Mouse (Mus musculus): Measurements from ENCODE around the gene A430005L14Rik.

Gene A430005L14Rik

DNA sequence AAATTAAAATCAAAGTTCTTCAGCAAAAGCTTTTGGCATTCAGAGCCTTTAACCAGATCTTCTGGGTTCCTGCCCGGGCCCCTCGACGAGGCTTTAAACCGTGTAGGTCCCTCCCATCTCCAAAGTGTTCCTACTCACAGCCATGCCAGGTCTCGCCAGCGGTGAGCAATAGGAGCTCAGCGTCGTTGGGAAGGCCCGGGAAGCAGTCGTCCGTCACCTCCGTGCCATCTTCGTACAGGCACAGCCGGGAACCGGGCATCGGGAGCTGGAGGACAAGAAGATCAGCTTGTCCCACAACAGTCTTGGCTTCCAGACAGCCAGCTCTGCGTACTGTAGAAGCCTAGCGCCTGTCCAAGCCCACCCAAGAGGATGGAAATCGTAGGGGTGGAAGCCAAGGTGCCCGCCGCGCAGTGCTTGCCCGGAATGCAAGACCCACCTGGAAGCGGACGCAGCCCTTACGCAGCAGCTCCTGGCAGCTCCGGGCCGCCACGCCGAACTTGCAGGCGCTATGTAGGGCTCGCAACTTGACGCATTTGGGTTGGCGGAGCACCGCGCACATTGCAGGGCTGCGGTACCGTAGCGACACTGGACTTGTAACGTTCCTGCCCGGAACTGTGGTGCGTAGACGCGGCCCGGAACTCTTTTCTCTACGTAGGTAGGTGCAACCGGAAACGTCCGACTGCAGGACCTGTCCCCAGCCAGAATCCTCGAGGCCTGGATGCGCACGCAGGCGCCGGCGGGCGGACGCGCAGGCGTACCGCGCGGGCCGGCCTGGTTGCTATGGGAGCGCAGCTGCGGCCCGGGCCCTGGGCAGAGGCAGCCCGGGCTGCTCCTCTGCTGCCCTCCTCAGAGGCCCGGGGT is 17.6 kb downstream of the A430005L14Rik start, which contains the start of the genes Dffb and Cep104:
Gene Dffb, minus strand, starts transcription at position 696 of the 861 bp plus-strand sequence.
Gene Cep104, plus strand, starts transcription at position 764 of the 861 bp plus-strand sequence.
- peak; percentile 96 for DNase-seq

GRCm38 (mm10) chr4:153975292-153975662 is 18.2 kb downstream of the A430005L14Rik start:
- no peak for DNase-seq

GRCm38 (mm10) chr4:153975768-153976167 is 18.7 kb downstream of the A430005L14Rik start:
- no peak for DNase-seq

DNA sequence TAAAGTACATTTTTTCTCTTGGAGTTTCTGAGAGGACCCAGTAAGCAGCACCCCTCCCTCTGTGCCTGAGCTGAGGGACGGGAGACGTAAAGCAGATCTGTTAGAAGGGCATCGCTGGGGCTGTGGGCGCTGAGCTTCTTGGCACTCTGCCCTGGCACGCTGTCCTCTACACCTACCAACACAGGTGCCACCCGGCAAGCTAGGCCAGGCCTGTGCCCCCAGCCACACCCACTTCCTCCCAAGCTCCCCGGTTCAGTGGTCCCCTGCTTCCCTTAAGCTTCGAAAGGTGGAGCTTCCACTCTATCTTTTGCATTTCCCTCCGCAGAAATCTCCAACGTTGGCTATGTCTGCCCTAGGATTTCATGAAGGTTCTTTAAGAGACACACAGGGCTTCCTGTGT is 22.2 kb downstream of the A430005L14Rik start:
- DNase-seq = no peak

DNA sequence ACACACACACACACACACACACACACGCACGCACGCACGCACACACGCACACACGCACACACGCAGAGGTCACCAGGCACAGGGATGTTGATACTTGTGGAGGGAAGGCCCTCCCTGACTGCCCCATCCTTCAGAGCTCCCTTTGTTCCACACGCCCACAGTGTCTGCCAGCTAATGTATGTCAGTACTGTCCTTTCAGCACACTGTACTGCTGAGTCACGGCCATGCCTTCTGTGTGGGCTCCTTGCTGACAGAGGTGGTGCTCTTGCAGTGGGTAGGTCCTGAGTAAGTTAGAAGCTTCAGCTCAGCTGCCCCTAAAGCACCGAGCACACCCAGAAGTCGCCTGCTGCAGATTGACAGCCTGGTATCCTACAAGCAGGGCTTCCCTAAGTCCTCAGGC is 23.4 kb downstream of the A430005L14Rik start:
- DNase-seq = no peak

- no peak for DNase-seq
Observed at GRCm38 (mm10) chr4:153992715-153993114, 35.7 kb downstream of the A430005L14Rik start.

- no peak for DNase-seq
Observed at GRCm38 (mm10) chr4:153993505-153993904, 36.5 kb downstream of the A430005L14Rik start.

GRCm38 (mm10) chr4:154005488-154005887 is 48.5 kb downstream of the A430005L14Rik start:
- DNase-seq = no peak

- DNase-seq = no peak
Observed at GRCm38 (mm10) chr4:154006264-154006663, 49.2 kb downstream of the A430005L14Rik start.

- DNase-seq = peak; percentile 32
Observed at GRCm38 (mm10) chr4:154007759-154008158, 50.7 kb downstream of the A430005L14Rik start.

GRCm38 (mm10) chr4:154010907-154011645 is 54.0 kb downstream of the A430005L14Rik start:
- no peak for DNase-seq
